Mouse (Mus musculus): ENCODE data around the gene Tk1. TPM values are rescaled to one million over a fixed set of nuclear protein-coding genes. Genes with fewer than 3 reads are reported as not detected.

Gene Tk1
- polyA plus RNA-seq, 1 experiment from 2014 or later: 120 TPM

DNA sequence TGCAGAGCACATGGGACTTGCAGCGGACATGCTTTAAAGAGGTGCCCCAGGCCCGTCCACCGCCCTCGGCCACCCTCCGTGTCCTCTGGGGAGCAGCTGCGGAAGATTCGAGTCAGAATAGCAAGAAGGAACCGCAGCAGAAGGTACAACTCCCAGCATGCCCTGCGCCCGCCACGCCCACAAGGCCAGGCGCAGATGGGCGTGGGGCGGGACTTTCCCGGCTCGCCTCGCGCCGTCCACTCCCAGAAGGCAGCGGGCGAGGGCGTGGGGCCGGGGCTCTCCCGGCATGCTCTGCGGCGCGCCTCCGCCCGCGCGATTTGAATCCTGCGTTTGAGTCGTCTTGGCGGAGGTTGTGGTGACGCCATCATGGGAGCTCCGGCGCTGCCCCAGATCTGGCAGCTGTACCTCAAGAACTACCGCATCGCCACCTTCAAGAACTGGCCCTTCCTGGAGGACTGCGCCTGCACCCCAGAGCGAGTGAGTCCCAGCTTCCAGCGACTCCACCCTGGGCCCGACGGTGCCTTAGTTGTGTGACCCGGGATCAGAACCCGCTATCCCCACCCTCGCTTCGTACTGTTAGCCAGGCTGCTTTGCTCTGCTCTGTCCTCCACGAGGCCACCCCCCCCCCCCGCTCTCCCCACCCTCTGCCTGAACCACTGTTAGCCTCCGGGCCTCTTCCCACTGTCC, 23.2 kb upstream of the Tk1 start, which contains the start of gene Birc5:
TSS of gene Birc5 (plus strand) at position 267 of the 687 bp plus-strand sequence.
- peak; percentile 87 for ATAC-seq (ENCODE audit: low read depth)
- Histone ChIP-seq H3K36me3 (ENCODE audit: control insufficient read depth, insufficient read depth) (peaks cover 29% of the 10 kb centered on the region), H3K4me1 (ENCODE audit: control insufficient read depth, low read depth, low read length) (peaks cover 41% of the 10 kb centered on the region), H3K4me3 (ENCODE audit: low read depth, low read length) (peak within 1 kb of the TSS; percentile 87), H3K9me3 (replicated peaks; ENCODE audit: control insufficient read depth, low read length) (no peaks in the 10 kb centered on the region), H3K27ac (ENCODE audit: low read length) (peak within 1 kb of the TSS; percentile 95), H3K4me2 (ENCODE audit: low read depth, low read length) (peak within 1 kb of the TSS; percentile 98), H3K9ac (ENCODE audit: low read depth, low read length) (peak within 1 kb of the TSS; percentile 91), H3K27me3 (ENCODE audit: control insufficient read depth, insufficient read depth, low read depth, low read length) (no peaks in the 10 kb centered on the region)
- under 1% methylated on average over 51 of the region's 51 CpGs for WGBS (ENCODE audit: insufficient replicate concordance)

DNA sequence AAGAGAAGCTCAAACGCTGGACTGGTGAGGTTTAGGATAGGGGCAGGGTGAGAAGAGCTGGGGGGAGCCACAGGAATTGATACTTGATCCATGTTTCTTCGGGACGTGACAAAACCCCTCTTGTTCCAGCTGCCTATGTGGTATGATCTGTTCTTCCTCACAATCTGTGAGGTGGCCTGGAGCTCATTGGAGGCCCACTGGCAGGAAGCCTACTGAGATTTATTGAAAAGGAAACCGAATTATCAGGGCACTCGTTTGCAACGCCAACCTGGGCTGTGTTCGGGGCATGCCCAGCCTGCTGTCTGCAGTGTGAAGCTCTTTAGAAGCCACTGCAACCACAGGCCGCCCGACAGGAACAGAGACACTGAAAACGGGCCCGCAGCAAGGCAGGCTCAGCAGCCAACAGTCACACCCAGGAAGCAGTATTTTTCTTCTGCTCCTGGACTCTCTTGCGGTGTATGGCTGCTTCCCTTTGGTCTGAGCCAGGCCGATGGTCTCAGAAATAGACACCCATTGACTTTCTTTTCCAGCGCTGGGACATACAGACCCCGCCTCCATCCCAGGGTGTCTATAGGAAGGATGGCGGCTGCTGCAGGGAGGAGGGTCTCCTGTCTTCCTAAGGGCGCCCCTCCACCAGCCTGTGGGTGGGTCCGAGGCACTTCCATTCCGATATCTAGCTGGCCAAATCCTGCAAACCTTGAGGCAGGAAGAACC, 22.5 kb upstream of the Tk1 start:
- Histone ChIP-seq H3K27ac (ENCODE audit: low read length) (peak overlapping the region; percentile 95), H3K4me2 (ENCODE audit: low read depth, low read length) (peak overlapping the region; percentile 98), H3K4me3 (ENCODE audit: low read depth, low read length) (peak overlapping the region; percentile 87), H3K4me1 (ENCODE audit: control insufficient read depth, low read depth, low read length) (peaks cover 41% of the 10 kb centered on the region), H3K27me3 (ENCODE audit: control insufficient read depth, insufficient read depth, low read depth, low read length) (no peaks in the 10 kb centered on the region), H3K36me3 (ENCODE audit: control insufficient read depth, insufficient read depth) (peaks cover 22% of the 10 kb centered on the region), H3K9me3 (replicated peaks; ENCODE audit: control insufficient read depth, low read length) (no peaks in the 10 kb centered on the region), H3K9ac (ENCODE audit: low read depth, low read length) (peak overlapping the region; percentile 91)
- 7% methylated on average over 19 of the region's 19 CpGs for WGBS (ENCODE audit: insufficient replicate concordance)
- ATAC-seq (ENCODE audit: low read depth): peak; percentile 22

DNA sequence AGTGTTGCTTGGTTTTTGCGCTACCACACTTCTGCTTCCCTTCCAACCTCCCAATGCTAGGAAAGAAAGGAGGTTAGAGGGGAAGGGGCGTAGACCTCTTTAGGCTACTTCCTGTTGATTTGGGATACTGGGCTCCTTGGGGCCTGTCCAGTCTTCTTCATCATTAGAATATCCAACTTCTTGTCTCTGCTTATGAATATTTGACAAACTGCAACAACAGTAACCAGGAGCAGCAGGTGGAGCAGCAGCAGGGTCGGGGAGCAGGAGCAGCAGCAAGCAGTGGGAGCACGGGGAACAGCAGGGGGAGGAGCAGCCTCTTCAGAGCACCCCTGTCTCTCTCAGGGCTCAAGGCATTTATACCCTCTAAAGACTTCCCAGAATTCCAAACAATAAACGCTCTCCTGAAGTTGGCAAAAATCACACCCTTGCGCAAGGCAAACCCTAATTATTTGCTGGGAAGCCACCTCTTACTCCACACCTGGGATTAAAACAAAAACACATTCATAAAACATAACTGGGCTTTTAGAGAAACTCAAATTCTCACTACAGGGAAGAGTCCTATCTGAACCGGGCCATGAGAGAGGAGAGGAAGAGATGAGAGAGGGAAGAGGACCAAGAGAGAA, 21.8 kb upstream of the Tk1 start:
- H3K9ac ChIP-seq (ENCODE audit: low read depth, low read length): peak overlapping the region; percentile 91
- no peak for ATAC-seq (ENCODE audit: low read depth)
- no peaks in the 10 kb centered on the region for H3K27me3 ChIP-seq (ENCODE audit: control insufficient read depth, insufficient read depth, low read depth, low read length)
- H3K36me3 ChIP-seq (ENCODE audit: control insufficient read depth, insufficient read depth): peaks cover 15% of the 10 kb centered on the region
- peak overlapping the region; percentile 95 for H3K27ac ChIP-seq (ENCODE audit: low read length)
- peak overlapping the region; percentile 98 for H3K4me2 ChIP-seq (ENCODE audit: low read depth, low read length)
- H3K4me3 ChIP-seq (ENCODE audit: low read depth, low read length): peak overlapping the region; percentile 87
- no peaks in the 10 kb centered on the region for H3K9me3 ChIP-seq (replicated peaks; ENCODE audit: control insufficient read depth, low read length)
- H3K4me1 ChIP-seq (ENCODE audit: control insufficient read depth, low read depth, low read length): peaks cover 41% of the 10 kb centered on the region
- WGBS (ENCODE audit: insufficient replicate concordance): 64% methylated on average over 7 of the region's 7 CpGs

DNA sequence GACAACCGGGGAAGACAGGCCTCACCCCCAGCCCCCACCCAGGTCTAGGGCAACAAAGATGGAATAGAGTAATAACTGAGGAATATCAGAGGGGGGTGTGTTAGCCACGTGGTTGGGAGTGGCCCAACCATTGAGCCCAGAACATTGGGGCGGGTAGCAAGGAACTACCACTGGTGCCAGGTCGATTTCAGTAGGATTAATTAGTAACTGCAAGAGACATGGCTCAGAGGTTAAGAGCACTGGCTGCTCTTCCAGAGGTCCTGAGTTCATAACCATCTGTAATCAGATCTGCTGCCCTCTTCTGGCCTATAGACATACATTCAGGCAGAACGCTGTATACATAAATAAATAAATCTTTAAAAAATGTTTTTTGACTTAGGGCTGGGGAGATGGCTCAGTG, 20.7 kb upstream of the Tk1 start:
- ATAC-seq (ENCODE audit: low read depth): peak; percentile 37
- no peak overlapping the region for H3K4me2 ChIP-seq (ENCODE audit: low read depth, low read length)
- H3K4me3 ChIP-seq (ENCODE audit: low read depth, low read length): no peak overlapping the region
- no peak overlapping the region for H3K9ac ChIP-seq (ENCODE audit: low read depth, low read length)
- no peaks in the 10 kb centered on the region for H3K9me3 ChIP-seq (replicated peaks; ENCODE audit: control insufficient read depth, low read length)
- no peaks in the 10 kb centered on the region for H3K27me3 ChIP-seq (ENCODE audit: control insufficient read depth, insufficient read depth, low read depth, low read length)
- peak overlapping the region; percentile 95 for H3K27ac ChIP-seq (ENCODE audit: low read length)
- H3K4me1 ChIP-seq (ENCODE audit: control insufficient read depth, low read depth, low read length): peaks cover 40% of the 10 kb centered on the region
- 35% methylated on average over 5 of the region's 5 CpGs for WGBS (ENCODE audit: insufficient replicate concordance)
- H3K36me3 ChIP-seq (ENCODE audit: control insufficient read depth, insufficient read depth): peaks cover 7% of the 10 kb centered on the region

DNA sequence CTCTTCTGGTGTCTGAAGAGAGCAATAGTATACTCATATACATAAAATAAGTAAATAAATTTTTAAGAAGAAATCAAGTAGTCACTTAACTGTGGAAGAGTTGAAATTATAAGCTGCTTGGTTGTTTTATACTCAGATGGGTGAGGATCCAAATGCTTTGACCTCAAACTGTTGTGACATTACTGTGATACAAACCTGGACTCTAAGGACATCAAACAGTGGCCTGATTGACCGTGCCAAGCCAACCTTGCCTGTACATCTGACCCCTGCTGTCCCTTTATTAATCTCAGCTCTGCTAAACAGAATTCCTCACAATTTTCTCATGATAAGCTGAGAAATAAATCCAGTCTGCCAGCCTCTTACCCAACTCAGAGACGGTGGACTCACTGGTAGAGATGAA, 19.8 kb upstream of the Tk1 start:
- peaks cover 43% of the 10 kb centered on the region for H3K4me1 ChIP-seq (ENCODE audit: control insufficient read depth, low read depth, low read length)
- no peak overlapping the region for H3K4me2 ChIP-seq (ENCODE audit: low read depth, low read length)
- no peaks in the 10 kb centered on the region for H3K27me3 ChIP-seq (ENCODE audit: control insufficient read depth, insufficient read depth, low read depth, low read length)
- no peak overlapping the region for H3K9ac ChIP-seq (ENCODE audit: low read depth, low read length)
- peak overlapping the region; percentile 51; the same call in 1 of the 2 replicates for H3K27ac ChIP-seq (ENCODE audit: low read length)
- H3K36me3 ChIP-seq (ENCODE audit: control insufficient read depth, insufficient read depth): no peaks in the 10 kb centered on the region
- no peak for ATAC-seq (ENCODE audit: low read depth)
- no peak overlapping the region for H3K4me3 ChIP-seq (ENCODE audit: low read depth, low read length)
- WGBS (ENCODE audit: insufficient replicate concordance): 61% methylated on average over 2 of the region's 2 CpGs
- no peaks in the 10 kb centered on the region for H3K9me3 ChIP-seq (replicated peaks; ENCODE audit: control insufficient read depth, low read length)

DNA sequence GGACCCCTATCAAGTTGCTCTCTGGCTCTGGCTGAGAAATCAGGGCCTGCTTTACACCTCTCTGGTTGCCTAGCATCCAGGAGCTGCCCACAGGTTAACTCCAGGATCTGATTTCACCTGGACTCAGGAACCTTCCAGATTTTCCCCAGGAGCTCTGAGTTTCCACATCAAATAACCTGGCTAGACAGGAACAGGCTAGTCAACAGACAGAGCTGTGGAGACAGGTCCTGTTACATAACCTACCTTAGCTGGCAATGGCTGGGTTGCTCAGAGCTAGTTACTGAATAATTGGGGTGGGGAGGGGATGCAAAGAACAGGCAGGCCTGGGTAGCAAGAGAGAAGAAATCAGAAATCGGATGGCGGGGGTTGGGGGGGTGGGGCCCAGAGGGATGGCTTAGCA, 19.1 kb upstream of the Tk1 start:
- H3K9me3 ChIP-seq (replicated peaks; ENCODE audit: control insufficient read depth, low read length): no peaks in the 10 kb centered on the region
- no peaks in the 10 kb centered on the region for H3K27me3 ChIP-seq (ENCODE audit: control insufficient read depth, insufficient read depth, low read depth, low read length)
- no peak overlapping the region for H3K4me2 ChIP-seq (ENCODE audit: low read depth, low read length)
- no peaks in the 10 kb centered on the region for H3K36me3 ChIP-seq (ENCODE audit: control insufficient read depth, insufficient read depth)
- H3K9ac ChIP-seq (ENCODE audit: low read depth, low read length): no peak overlapping the region
- peaks cover 45% of the 10 kb centered on the region for H3K4me1 ChIP-seq (ENCODE audit: control insufficient read depth, low read depth, low read length)
- ATAC-seq (ENCODE audit: low read depth): peak; percentile 33
- WGBS (ENCODE audit: insufficient replicate concordance): 66% methylated on average over 2 of the region's 2 CpGs
- no peak overlapping the region for H3K4me3 ChIP-seq (ENCODE audit: low read depth, low read length)
- peak overlapping the region; percentile 76 for H3K27ac ChIP-seq (ENCODE audit: low read length)

DNA sequence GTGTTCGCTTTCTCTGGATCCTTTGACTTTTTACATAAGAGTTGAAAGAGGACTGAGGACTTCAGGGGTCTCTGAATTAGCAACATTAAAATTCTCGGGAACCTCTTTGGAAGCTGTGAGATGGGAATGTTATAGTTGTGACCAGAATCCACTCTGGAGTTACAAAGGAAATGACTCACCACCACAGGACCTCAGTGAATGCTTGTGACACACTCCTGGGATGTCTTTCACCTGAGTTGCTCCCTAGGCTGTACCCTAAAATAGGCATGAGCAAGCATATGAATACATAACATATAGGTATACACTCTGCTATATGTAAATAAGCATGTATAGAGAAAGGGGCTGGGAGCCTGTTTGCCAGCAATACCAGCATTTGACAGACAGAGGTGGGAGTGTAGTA, 17.5 kb upstream of the Tk1 start:
- H3K4me1 ChIP-seq (ENCODE audit: control insufficient read depth, low read depth, low read length): peaks cover 58% of the 10 kb centered on the region

DNA sequence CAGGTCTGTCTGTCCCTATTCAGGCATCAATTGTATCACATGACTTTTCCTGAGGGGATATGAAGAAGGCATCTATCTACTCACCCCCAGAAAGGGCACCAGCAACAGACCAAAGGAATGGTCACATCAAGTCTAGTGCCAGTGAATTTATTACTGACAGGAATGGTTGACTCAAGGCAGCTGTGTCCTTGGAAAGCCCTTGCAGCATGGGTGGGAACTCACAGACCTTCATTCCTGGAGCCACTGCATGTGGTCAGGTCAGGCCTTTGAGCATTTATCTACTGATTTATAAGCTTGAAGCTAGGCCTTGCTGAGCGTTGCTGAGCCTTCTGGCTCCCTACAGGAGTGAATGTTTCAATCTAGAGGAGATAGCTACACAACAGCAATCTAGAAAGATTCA, 15.0 kb upstream of the Tk1 start:
- no peak overlapping the region for H3K4me3 ChIP-seq (ENCODE audit: low read depth, low read length)
- H3K27ac ChIP-seq (ENCODE audit: low read length): peak overlapping the region; percentile 47; the same call in 1 of the 2 replicates
- 43% methylated on average over 1 of the region's 1 CpGs for WGBS (ENCODE audit: insufficient replicate concordance)
- no peak overlapping the region for H3K4me2 ChIP-seq (ENCODE audit: low read depth, low read length)
- H3K27me3 ChIP-seq (ENCODE audit: control insufficient read depth, insufficient read depth, low read depth, low read length): no peaks in the 10 kb centered on the region
- ATAC-seq (ENCODE audit: low read depth): no peak
- peak overlapping the region; percentile 6; the same call in 1 of the 2 replicates for H3K9ac ChIP-seq (ENCODE audit: low read depth, low read length)
- no peaks in the 10 kb centered on the region for H3K36me3 ChIP-seq (ENCODE audit: control insufficient read depth, insufficient read depth)
- peaks cover 60% of the 10 kb centered on the region for H3K4me1 ChIP-seq (ENCODE audit: control insufficient read depth, low read depth, low read length)
- H3K9me3 ChIP-seq (replicated peaks; ENCODE audit: control insufficient read depth, low read length): no peaks in the 10 kb centered on the region

More for the DNA sequence above, 17.5 kb upstream of the Tk1 start:
- ATAC-seq (ENCODE audit: low read depth): no peak
- no peak overlapping the region for H3K9ac ChIP-seq (ENCODE audit: low read depth, low read length)
- peak overlapping the region; percentile 27; the same call in 1 of the 2 replicates for H3K27ac ChIP-seq (ENCODE audit: low read length)
- H3K36me3 ChIP-seq (ENCODE audit: control insufficient read depth, insufficient read depth): no peaks in the 10 kb centered on the region
- no peak overlapping the region for H3K4me3 ChIP-seq (ENCODE audit: low read depth, low read length)
- H3K4me2 ChIP-seq (ENCODE audit: low read depth, low read length): no peak overlapping the region
- WGBS (ENCODE audit: insufficient replicate concordance): 78% methylated on average over 2 of the region's 2 CpGs
- no peaks in the 10 kb centered on the region for H3K9me3 ChIP-seq (replicated peaks; ENCODE audit: control insufficient read depth, low read length)
- H3K27me3 ChIP-seq (ENCODE audit: control insufficient read depth, insufficient read depth, low read depth, low read length): no peaks in the 10 kb centered on the region

Measured in liver, embryonic 16.5 days (tissue).